Mouse (Mus musculus) brain, embryonic 18.5 days (tissue): Measurements from ENCODE around the gene Ric8b.

Experiments used
- DNase-seq: peaks from one replicate; pipeline ENCODE4 v3.0.0-alpha.2; 2012; ENCODE audit warnings: low read depth, low spot score

The Ric8b gene

DNA sequence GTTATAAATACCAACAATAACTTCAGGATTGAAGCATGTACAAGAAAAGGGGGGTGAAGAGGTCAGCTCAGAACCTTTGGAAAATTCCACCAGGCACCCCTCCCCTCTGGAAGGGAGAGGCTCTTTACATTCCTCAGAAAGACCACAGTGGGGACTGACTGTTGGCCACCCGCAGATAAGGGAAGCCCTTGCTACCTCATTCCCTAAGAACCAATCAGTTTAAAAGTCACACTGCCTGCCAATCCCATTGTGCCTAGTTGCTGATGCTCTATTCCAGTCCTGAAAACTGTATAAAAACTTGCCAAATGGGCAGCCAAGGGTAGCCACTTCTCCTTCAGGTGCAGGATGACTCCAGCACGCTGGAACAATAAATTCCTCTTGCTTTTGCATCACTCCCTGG, 137.5 kb downstream of the Ric8b start:
- DNase-seq, result no peak
